Mouse (Mus musculus) layer of hippocampus, postnatal 10 days (tissue): ENCODE results near the gene Hfe2. TPM values are rescaled to one million over a fixed set of nuclear protein-coding genes. Genes with fewer than 3 reads are reported as not detected.

Experiments used
- DNase-seq, 2 experiments: peaks; one replicate each; pipeline ENCODE4 v3.0.0; 2021; ENCODE audit warnings: low spot score in 2 of 2
- total RNA-seq, 2 experiments: library from RNA; stranded (reverse); gene quantifications; 2 replicates each; pipeline ENCODE4 v1.2.3; 2021

The Hfe2 gene
- total RNA-seq, 2 experiments from 2014 or later = 0.41 to 0.49 TPM

DNA sequence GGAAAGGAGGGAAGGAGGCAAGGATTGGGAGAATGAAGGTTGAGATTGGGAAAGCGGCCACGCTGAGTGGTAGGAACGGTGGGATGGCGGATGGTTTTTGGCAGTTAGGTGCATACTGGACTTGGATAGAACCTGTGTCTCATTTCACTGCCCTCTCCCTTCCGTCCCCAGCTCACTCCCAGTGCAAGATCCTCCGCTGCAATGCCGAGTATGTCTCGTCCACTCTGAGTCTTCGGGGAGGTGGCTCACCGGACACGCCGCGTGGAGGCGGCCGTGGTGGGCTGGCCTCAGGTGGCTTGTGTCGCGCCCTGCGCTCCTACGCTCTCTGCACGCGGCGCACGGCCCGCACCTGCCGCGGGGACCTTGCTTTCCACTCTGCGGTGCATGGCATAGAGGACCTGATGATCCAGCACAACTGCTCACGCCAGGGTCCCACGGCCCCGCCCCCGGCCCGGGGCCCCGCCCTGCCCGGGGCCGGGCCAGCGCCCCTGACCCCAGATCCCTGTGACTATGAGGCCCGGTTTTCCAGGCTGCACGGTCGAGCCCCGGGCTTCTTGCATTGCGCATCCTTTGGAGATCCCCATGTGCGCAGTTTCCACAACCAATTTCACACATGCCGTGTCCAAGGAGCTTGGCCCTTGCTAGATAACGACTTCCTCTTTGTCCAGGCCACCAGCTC, 2.0 kb downstream of the Hfe2 start:
- DNase-seq = no peak

DNA sequence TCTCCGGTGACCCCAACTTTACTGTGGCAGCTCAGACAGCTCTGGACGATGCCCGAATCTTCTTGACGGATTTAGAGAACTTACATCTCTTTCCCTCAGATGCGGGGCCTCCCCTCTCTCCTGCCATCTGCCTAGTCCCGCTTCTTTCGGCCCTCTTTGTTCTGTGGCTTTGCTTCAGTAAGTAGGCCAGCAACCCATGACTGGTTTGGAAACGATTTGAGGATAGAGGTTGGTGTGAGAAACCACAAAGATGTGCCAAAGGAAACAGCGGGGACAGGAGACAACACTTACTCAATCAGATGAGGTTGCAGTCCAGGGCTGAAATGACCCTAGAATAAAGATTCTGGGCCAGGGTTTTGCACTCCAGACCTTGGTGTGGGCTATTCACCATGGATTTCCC, 3.5 kb downstream of the Hfe2 start:
- no peak for DNase-seq

DNA sequence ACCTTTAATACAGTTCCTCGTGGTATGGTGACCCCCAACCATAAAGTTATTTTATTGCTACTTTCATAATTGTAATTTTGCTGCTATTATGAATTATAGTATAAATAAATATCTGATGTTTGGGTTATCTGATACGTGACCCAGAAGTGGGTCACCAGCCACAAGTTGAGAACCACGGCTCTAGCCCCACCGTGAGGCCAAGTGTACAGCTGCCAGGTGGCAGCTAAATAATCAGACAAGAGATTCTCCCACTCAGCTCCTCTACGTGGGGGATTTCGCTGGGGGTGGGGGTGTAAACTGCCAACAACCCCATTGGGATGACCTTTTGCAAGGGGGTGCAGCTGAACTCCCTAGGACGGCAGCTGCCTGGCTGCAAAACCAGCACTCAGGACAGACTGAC, 7.1 kb downstream of the Hfe2 start:
- no peak for DNase-seq

DNA sequence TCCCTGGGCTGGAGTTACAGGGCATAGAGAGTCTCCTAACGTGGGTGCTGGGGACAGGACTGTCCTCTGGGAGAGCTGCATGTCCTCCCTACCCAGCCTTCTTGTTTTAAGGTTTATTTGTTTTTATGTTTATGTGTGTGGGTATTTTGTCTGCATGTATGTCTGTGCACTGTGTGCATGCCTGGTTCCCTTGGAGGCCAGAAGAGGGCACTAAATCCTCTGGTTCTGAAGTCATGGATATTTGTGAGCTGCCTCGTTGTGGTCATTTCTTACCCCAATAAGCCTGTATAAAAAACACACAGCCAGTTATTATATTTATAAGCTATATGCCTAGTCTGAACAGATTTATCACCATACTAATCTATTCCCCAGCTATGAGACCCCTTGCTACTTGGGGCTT, 9.3 kb downstream of the Hfe2 start:
- no peak for DNase-seq

DNA sequence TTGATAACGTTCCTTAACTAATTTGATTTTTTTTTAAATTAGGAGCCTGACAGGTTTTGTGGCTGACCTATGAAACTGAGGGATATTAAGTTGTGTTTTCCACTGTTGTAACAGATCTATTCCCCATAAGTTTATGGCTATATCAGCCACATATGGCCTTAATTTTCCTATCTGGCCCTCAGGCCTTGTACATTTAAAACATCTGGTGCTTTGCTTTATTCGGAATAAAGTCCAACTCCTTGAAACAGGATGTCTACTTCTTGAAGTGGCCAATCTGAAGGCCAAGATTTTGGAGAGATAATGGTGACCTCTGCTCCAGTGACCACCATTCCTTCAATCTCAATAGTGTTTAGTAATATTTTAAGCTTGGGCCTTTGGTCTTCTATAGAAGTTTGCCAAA, 14.3 kb downstream of the Hfe2 start:
- DNase-seq = no peak

DNA sequence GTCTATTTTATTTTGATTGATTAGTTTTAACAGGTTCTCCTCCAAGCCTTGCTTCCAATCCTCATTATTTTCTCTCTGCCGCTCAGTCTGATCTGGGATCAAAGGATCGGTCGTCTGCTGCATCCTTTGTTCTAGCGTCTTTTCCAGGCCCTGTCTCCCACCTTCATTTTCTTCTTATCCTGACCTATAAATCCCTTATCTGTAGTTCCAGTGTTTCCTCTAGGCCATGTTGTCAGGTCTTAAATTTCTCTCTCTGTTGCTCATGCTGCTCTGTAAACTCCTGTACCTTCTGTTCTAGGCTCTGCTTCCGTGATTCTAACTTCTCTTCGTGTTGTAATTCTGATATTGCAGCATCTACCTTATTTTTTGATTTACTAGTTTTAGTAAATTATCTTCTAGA, 15.8 kb downstream of the Hfe2 start:
- no peak for DNase-seq

DNA sequence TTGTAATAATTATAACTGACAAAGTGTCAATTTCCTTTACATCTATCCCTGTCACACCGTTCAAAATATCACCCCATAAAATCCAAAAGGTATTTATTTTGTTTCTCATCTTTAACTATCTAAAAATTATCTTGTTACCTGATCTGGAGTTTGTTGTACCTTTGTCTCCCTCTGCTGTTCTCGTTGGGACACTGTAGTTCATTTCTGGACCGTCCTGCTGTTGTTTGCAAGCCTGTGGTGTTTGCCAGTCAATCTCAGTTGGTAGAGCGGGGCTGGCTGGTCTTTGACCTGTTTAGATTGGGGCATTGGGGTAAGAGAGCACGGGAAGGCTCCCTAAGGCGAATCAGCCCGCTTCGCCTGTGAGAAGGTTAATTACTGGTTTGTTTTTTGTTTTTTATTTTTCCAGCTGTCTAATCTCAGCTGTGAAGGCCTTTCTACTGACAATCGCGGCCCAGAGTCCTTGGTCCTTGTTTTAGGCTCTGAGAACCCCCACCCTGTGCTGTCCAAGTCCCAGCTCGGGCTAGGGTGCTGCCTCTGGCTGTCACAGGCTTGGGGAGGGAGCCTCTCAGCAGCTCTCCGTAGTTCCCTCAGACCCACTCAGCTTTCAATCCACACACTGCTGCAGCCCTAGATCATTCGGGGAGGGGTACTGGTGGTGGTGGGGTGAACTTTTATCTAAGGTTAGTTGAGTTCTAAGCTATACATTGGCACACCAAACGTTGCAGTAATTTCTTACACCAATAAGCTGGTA, 16.5 kb downstream of the Hfe2 start:
- no peak for DNase-seq

DNA sequence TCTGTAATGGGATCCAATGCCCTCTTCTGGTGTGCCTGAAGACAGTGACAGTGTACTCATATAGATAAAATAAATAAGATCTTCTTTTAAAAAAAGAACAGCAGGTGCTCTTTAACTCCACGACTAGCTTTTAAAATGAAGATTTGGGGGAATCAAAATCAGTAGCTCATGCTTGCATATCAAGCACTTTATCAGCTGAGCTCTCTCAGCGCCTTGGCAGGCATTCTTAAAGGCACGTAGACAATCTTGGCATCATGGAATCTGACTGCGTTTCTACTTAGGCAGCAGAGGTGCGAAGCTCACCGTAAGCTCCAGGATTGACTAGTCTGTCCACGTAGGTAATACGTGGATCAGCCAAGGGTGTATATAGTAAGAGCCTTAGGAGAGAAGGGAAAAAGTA, 17.6 kb downstream of the Hfe2 start:
- DNase-seq = no peak

DNA sequence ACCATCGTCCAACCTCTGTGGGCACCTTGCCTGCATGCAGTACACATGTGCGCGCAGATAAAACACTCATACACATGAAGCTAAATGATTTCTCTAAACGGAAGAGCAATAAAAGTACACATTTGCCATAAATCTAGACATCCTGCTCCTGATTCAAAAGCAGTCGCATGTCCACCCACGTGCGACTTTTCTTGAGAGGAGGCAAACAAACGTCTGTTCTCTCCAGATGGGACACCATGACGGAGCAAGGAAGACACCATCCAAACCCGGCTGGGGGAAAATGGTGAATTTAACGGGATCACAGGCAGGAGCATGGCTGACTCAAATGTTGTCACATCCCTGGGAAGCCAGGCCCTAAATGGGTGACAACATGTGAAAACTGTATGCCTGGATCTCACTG, 18.4 kb downstream of the Hfe2 start:
- no peak for DNase-seq

DNA sequence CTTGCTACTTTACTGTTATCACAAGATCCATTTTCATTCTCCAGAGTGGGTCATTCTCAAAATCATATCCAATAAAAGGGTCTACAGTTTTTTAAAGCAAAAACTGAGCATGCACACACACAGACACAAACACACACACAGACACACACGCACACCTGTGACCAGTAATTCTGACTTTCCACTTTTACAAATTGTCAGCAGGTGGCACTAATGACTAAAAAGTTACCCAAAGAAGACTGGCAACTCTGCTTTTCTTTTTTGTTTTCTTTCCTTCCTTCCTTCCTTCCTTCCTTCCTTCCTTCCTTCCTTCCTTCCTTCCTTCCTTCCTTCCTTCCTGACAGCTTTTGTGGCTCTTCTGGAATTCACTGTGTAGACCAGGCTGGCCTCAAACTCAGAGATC, 20.6 kb downstream of the Hfe2 start:
- no peak for DNase-seq

DNA sequence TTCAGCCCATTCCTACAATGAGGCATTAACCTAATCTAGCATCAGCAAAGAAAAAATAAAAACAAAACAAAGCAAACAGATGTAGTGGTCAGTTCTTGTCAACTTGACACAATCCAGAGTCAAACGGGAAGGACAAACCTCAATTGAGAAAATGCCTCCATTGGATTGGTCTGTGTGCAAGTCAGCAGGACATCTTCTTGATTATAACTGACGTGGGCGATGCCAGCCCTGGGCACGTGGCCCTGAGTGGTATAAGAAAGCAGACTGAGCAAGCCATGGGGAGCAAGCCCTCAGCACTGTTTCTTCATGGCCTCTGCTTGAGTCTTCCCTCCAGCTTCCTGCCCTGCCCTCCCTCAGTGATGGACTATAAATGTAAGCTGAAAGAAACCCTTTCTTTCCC, 21.9 kb downstream of the Hfe2 start:
- no peak for DNase-seq

DNA sequence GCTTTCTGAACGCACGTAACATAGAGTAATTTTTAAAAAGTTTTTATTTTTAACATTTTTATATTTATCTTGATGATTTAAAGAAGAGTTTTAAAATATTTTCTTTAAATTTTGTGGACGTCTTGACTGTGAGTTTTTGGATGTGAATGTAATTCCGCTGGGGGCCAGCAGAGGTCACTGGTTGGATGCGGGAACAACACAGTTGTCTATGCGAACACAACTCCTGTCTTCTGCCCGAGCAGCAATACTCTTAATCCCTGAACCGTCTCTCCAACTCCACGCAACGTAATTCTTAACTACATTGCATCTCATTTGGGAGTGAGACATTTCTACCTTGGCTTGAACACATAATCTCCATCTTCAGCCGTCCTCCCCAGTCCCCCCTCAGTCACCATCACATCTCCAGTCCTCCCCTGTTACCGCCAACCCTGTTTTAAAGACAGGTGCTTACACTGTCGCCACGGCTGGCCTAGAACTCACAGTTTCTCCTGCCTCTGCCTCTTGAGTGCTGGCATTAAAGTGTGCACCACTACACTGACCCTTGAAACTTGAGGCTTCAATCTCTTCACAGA, 22.5 kb downstream of the Hfe2 start:
- peak; percentile 83 to 85 for DNase-seq

DNA sequence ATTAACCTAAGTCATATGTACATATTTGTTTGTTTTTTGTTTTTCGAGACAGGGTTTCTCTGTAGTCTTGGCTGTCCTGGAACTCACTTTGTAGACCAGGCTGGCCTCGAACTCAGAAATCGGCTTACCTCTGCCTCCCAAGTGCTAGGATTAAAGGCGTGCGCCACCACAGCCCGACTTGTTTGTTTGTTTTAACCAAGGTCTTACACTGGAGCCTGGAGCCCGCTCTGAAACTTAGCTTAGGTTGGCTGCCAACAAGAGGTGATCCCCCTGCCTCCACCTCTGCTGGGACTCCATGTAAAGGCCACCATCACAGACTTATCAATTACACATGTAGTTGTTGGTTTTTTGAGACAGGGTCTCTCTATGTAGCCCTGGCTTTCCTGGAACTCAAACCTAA, 23.9 kb downstream of the Hfe2 start:
- no peak for DNase-seq

DNA sequence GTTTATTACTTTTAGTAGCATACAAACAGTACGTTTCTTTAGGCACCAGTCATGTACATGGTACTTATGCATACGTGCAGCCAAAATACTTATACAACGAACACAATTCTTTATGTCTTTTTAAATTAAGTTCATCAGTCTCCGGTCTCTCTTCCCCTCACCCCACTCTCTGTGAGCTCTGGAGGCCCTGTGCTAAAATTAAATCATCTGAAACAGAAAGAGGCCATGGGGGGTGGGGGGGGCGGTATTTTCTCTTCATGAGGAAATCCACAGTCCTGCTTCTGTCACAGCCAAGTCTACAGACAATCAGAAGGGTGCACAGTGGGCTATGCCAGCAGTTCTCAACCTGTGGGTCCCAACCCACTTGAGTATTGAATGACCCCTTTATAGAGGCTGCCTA, 24.4 kb downstream of the Hfe2 start:
- no peak for DNase-seq

DNA sequence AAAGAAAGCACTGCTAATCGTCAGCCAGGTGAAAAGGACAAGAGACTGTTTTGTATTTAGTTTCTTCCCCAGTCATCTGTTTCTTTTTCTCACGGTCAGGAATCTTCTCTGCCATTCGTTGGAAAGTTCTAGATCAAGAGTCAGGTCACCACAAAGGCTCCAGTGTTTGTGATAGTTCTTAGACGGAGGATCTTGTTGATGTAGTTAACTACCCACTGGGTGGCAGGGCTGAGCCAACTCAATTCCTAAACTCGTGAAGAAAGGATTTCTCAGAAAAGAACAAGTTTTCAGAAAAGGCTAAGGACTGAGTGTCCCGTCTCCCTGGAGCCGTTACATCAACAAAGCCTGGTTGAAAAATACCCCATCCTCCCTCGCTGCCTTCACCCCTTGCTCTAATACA, 26.2 kb downstream of the Hfe2 start:
- DNase-seq = peak in 1 of 2 experiments; percentile 66

DNA sequence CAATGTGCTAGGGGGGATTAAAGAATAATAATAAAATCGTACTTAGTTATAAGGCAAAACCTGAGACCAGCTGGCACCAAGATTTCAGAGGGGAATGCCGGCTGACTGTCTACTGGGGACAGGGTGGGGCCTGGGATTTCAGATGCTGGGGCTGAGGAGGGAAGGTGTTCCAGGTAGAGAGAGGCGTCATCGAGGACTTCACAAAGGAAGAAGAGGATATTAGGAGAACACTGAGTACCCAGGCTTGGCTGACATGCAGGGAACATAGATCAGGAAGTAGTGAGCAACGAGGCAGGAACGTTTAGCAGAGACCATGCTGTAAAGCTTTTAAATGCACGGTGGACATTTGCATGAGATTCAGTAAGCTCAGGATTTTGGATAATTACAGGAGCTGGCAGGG, 26.9 kb downstream of the Hfe2 start:
- DNase-seq = no peak

DNA sequence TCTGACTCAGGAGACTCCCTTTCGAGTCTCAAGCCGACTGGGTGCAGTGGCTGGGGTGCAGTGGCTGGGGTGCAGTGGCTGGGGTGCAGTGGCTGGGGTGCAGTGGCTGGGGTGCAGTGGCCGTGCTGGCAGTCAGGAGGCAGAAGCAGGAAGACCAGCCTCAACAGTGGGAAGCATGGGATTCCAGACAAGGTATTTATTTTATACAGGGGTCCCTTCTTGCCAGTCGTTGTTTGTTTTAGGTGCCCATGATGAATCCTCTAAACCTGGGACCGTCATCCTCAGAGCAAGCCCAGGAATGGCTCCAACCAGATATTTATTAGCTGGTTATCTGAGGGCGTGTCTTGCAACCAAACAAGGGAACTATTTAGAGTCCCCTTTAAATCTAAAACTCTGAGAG, 28.6 kb downstream of the Hfe2 start:
- DNase-seq = no peak

DNA sequence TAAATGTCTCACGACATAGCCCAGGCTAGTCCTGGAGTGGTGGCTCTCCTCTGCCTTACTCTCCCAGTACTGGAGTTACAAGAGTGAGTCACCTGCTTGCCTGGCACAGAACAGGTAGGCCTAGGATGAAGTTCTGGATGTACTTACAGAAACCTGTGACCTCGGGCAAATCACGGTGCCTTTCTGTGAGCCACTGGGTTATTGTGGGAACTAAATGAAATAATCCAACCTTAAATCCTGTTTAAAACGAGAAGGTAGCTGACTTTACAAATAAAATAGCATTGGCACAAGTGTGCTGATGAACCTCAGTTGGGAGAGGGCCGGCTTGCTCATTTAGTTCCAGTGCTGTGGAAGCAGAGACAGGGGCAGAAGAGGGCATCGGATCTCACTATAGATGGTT, 29.3 kb downstream of the Hfe2 start:
- DNase-seq = no peak

DNA sequence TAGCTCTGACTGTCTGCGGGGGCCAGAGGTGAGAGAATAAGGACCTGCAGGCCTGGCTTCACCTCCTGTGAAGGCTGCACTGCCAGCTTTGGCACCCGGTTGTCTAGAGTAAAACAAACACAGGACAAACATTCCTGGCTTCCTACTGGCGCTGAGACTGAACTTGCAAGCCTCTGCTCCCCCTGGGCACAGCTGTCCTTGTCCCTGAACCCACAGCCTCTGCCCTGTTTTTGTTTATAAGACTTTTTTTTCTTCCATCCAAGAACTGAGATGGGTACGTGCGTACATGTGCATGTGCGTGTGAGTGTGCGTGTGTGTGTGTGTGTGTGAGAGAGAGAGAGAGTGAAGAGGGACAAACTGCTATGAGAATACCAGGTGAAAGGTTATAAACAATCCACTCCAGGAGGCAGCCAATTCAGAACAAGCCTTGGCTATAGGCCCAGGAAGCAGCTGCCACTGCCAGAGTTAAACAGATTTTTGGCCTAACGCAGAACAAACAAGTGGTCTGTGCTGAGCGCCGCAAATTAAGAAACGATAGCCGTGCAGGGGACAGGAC, 30.1 kb downstream of the Hfe2 start:
- peak; percentile 68 to 71 for DNase-seq

DNA sequence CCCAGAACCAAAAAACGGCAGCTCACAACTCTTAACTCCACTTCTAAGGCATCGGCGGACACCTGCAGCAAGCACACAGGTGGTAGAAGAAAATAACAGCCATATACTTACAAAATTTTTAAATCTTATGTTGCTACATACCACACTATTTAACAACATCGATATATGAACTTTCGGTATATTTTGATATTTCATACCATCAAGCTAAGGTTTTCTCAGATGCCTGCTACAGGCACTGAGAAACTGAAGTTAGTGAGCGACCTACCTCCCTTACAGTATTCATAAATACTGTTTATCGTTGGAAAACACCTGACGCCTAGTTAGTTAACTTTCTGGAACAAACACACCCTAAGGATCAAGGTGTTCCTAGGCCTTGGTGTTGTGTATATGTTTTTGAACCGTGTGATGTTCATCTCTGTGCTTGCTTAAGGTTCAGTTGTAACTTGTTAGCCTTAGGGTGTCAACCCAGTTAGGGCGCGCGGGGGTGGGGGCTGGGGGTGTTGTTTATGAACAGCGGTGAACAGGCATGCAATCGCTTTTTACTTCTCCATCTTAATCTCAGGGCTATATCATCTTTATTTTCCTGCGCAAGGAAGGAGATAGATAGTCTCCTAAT, 31.1 kb downstream of the Hfe2 start:
- no peak for DNase-seq

DNA sequence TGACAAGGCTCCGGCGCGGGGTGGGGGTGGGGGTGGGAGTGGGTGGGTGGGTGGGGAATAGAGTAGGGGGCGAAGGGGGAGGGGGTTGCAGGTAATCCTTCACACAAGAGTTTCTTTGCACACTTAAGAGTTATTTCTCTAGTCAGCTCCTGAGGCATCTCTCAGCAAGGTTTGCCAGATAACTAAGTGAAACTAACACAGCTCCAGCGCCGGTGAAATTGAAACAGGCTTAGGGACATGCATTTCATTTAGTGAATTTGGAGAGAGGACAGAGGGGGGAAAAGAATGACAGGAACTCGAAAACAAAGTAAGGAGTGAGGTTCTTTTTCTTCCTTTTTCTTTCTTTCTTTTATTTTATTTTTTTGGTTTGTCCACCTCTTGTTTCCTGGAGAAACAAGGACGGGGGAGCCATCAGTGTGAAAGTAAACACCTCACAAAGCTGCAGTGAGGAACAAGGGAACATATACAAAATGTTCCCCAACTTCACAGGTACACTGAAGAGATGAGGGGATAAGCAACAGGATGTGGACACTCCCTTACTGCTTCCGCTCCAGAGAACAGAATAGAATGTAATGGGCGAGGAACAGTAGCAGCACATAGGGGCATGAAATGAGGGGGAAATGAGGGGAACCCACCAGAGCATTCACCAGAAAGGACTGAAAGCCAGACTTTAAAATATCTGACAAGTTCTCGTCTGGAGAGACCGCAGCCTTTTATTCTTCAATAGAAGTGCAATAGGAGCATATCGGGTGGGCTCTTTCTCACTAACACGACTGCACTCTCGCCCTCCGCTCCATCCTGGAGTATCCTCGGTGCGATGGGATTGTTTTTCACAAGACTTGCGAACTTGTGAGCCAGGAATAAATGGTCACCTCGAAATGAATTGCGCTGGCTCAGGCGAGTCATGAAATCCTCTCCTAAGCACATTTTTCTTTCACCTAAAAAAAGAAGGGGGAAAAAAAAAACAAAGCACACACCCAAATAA, 32.0 kb downstream of the Hfe2 start:
- DNase-seq = no peak
